Mouse (Mus musculus): ENCODE results near the gene Acot6. TPM values are rescaled to one million over a fixed set of nuclear protein-coding genes. Genes with fewer than 3 reads are reported as not detected.
A peak's percentile ranks its signal among the peaks of the same experiment; 100 is the strongest.
"Not testable (repeated sequence)": the region's sequence is repeated elsewhere in the genome, so short reads cannot be mapped to it uniquely, and the experiment has no call there.

The Acot6 gene
- polyA plus RNA-seq (2012; ENCODE audit: insufficient read depth, insufficient read length, low replicate concordance, missing spikeins): not detected in 2 replicates

DNA sequence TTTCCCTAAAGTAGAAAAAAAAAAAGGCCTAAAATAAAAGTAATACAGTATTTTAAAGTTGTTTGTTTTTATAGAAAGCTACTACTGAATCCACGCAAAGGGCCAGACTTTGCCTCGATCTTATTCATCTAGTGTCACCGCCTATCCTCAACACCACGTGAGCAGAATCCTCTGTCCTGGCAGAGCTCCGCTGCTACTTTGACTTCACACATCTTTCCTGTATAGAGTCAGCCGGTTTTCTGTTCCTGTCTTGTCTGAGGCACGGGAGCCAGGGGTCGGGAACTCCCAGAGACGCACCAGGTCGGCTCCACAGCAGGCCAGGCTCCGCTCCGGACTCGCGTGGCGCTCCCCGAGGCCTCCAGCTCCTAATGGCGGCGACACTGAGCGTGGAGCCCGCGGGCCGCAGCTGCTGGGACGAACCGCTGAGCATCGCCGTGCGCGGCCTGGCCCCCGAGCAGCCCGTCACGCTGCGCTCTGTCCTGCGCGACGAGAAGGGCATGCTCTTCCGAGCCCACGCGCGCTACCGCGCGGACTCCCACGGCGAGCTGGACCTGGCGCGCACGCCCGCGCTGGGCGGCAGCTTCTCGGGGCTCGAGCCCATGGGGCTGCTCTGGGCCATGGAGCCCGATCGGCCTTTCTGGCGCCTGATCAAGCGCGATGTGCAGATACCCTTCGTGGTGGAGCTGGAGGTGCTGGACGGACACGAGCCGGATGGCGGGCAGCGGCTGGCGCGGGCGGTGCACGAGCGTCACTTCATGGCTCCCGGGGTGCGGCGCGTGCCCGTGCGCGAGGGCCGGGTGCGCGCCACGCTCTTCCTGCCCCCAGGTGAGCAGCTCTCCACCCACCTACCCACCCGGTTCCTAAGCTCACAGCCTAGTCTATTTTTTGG, at the start of gene Acot6:
Gene Acot6, plus strand, starts transcription at position 51 of the 889 bp plus-strand sequence.
- H3K4me1 ChIP-seq (ENCODE audit: control insufficient read depth, insufficient read depth, low read length): not testable (repeated sequence)
- Histone ChIP-seq H3K4me3 (ENCODE audit: insufficient read depth, low read depth, low read length) (peak within 1 kb of the TSS; percentile 69), H3K27ac (ENCODE audit: insufficient read depth, low read depth, low read length) (peak within 1 kb of the TSS; percentile 87)
- WGBS: under 1% methylated on average over 80 of the region's 80 CpGs

GRCm38 (mm10) chr12:84050744-84051143, 49.7 kb upstream of the Acot6 start:
- not testable (repeated sequence) for H3K4me1 ChIP-seq (ENCODE audit: control insufficient read depth, insufficient read depth, low read length)
- WGBS: 86% methylated on average over 5 of the region's 5 CpGs

DNA sequence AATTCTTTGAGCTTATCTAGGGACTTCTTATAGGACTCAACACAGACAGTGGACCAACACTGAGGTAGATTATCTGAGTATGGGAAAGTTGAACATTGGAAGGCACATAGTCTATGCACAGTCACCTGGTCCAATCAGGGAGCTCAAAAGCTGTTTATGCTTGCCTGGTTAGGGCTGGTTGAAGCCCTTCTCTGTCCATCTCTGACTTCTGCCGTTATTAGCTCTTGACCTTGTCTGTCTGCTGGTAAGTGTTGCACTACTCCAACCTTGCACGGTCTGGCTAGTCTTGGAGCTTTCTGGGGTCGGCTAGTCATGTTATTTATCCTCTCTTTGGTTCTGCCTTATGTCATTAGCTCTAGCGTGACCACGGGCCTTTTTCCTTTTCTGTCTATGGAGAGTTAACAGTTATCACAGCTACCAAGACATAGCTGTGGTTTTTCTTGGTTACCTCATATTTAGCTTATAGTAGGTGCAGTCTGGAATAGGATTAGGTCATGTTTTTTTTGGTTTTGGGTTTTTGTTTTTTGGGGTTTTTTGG, 48.4 kb upstream of the Acot6 start, which contains the start of gene Acot3:
Gene Acot3, plus strand, starts transcription at position 208 of the 538 bp plus-strand sequence.
- WGBS: 92% methylated on average over 5 of the region's 5 CpGs
- Histone ChIP-seq H3K27ac (ENCODE audit: insufficient read depth, low read depth, low read length) (no peak within 1 kb of the TSS), H3K4me1 (ENCODE audit: control insufficient read depth, insufficient read depth, low read length) (peaks cover 6% of the 10 kb centered on the region; the same call in 1 of the 2 replicates), H3K4me3 (ENCODE audit: insufficient read depth, low read depth, low read length) (no peak within 1 kb of the TSS)
- TF ChIP-seq CTCF (IDR thresholded peaks at IDR 0.05; ENCODE audit: insufficient read depth, low read depth, low read length) (no peak), POLR2A (IDR thresholded peaks at IDR 0.05; ENCODE audit: insufficient read depth, low read depth, low read length) (no peak)

More at GRCm38 (mm10) chr12:84050744-84051143, 49.7 kb upstream of the Acot6 start:
- not testable (repeated sequence) for H3K4me3 ChIP-seq (ENCODE audit: insufficient read depth, low read depth, low read length); H3K27ac ChIP-seq (ENCODE audit: insufficient read depth, low read depth, low read length)

DNA sequence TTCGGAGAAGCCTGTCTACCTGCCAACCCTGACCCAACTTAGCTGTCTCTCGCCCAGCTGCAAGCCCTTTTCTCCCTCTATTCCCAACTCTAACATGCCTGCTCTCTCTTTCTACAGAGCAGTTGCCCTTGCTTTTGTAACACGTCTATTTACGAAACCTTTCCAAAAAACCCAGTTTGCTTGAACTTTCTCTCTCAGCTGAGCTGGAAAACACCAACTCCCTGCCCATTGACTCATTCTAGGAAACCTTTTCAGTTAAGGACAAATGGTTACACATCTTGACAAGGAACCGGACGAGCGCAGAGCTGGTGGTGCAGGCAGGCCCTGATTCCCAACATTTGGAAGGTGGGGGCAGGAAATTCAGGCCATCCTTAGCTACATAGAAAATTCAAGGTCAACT, 47.8 kb upstream of the Acot6 start:
- H3K4me3 ChIP-seq (ENCODE audit: insufficient read depth, low read depth, low read length): no peak overlapping the region
- 76% methylated on average over 7 of the region's 7 CpGs for WGBS
- no peak overlapping the region for H3K27ac ChIP-seq (ENCODE audit: insufficient read depth, low read depth, low read length)
- peaks cover 6% of the 10 kb centered on the region; the same call in 1 of the 2 replicates for H3K4me1 ChIP-seq (ENCODE audit: control insufficient read depth, insufficient read depth, low read length)
- TF ChIP-seq POLR2A (IDR thresholded peaks at IDR 0.05; ENCODE audit: insufficient read depth, low read depth, low read length) (no peak), CTCF (IDR thresholded peaks at IDR 0.05; ENCODE audit: insufficient read depth, low read depth, low read length) (no peak)

GRCm38 (mm10) chr12:84053173-84053572, 47.3 kb upstream of the Acot6 start:
- TF ChIP-seq POLR2A (IDR thresholded peaks at IDR 0.05; ENCODE audit: insufficient read depth, low read depth, low read length): no peak
- TF ChIP-seq CTCF (IDR thresholded peaks at IDR 0.05; ENCODE audit: insufficient read depth, low read depth, low read length): no peak
- WGBS: 11% methylated on average over 16 of the region's 16 CpGs
- peak overlapping the region; percentile 50 for H3K4me3 ChIP-seq (ENCODE audit: insufficient read depth, low read depth, low read length)
- H3K27ac ChIP-seq (ENCODE audit: insufficient read depth, low read depth, low read length): no peak overlapping the region
- peaks cover 6% of the 10 kb centered on the region; the same call in 1 of the 2 replicates for H3K4me1 ChIP-seq (ENCODE audit: control insufficient read depth, insufficient read depth, low read length)

- 5% methylated on average over 41 of the region's 46 CpGs for WGBS
These were observed 46.6 kb upstream of the Acot6 start for GRCm38 (mm10) chr12:84053679-84054391.

DNA sequence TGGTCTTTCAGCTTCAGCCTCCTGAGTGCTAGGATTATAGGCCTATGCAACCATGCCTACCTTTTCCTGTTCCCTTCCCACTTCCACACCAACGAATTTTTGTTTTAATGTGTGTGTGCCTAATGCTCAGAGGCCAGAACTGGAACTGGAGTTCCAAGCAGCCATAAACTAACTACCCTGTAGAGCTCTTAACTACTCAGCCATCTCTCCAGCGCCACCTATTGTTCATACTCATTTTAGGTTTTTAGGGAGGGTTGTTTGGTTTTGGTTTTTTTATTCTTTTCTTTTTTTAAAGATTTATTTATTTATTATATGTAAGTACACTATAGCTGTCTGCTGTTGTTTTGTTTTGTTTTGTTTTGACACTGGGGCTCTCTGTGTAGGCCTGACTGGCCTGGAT, 39.5 kb upstream of the Acot6 start:
- Histone ChIP-seq H3K4me1 (ENCODE audit: control insufficient read depth, insufficient read depth, low read length) (no peaks in the 10 kb centered on the region), H3K27ac (ENCODE audit: insufficient read depth, low read depth, low read length) (no peak overlapping the region), H3K4me3 (ENCODE audit: insufficient read depth, low read depth, low read length) (no peak overlapping the region)
- WGBS: 25% methylated on average over 2 of the region's 2 CpGs
- TF ChIP-seq CTCF (IDR thresholded peaks at IDR 0.05; ENCODE audit: insufficient read depth, low read depth, low read length) (no peak), POLR2A (IDR thresholded peaks at IDR 0.05; ENCODE audit: insufficient read depth, low read depth, low read length) (no peak)

More at GRCm38 (mm10) chr12:84053679-84054391, 46.6 kb upstream of the Acot6 start:
- H3K4me3 ChIP-seq (ENCODE audit: insufficient read depth, low read depth, low read length): peak overlapping the region; percentile 50
- no peak overlapping the region for H3K27ac ChIP-seq (ENCODE audit: insufficient read depth, low read depth, low read length)
- H3K4me1 ChIP-seq (ENCODE audit: control insufficient read depth, insufficient read depth, low read length): peaks cover 6% of the 10 kb centered on the region; the same call in 1 of the 2 replicates
- TF ChIP-seq CTCF (IDR thresholded peaks at IDR 0.05; ENCODE audit: insufficient read depth, low read depth, low read length) (no peak), POLR2A (IDR thresholded peaks at IDR 0.05; ENCODE audit: insufficient read depth, low read depth, low read length) (no peak)

DNA sequence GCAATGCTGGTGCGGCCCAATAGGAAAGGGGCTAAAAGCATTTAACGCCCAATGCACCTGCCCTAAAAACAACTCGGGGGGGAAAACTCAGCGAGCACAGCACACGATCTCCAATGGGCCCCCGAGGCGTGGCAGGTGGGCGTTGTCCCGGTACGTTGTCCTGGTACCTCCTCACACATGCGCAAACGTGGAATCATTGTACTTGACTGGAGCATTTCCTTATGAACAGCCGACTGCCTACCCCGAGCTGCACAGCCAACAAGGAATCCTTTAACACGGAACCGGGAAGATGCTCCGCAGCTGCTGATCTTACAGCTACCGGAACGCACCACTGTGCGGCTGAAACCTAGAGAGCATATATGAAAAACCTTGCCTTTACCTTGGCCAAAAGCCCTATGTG, 38.1 kb upstream of the Acot6 start:
- no peak for TF ChIP-seq POLR2A (IDR thresholded peaks at IDR 0.05; ENCODE audit: insufficient read depth, low read depth, low read length)
- no peak for TF ChIP-seq CTCF (IDR thresholded peaks at IDR 0.05; ENCODE audit: insufficient read depth, low read depth, low read length)
- no peak overlapping the region for H3K27ac ChIP-seq (ENCODE audit: insufficient read depth, low read depth, low read length)
- WGBS: 96% methylated on average over 20 of the region's 20 CpGs
- H3K4me3 ChIP-seq (ENCODE audit: insufficient read depth, low read depth, low read length): no peak overlapping the region
- no peaks in the 10 kb centered on the region for H3K4me1 ChIP-seq (ENCODE audit: control insufficient read depth, insufficient read depth, low read length)

- H3K4me3 ChIP-seq (ENCODE audit: insufficient read depth, low read depth, low read length): no peak overlapping the region
- 70% methylated on average over 5 of the region's 5 CpGs for WGBS
- no peaks in the 10 kb centered on the region for H3K4me1 ChIP-seq (ENCODE audit: control insufficient read depth, insufficient read depth, low read length)
- TF ChIP-seq CTCF (IDR thresholded peaks at IDR 0.05; ENCODE audit: insufficient read depth, low read depth, low read length): 0 out of 2 replicates have a peak, but pooled peaks have one; percentile 13
- TF ChIP-seq POLR2A (IDR thresholded peaks at IDR 0.05; ENCODE audit: insufficient read depth, low read depth, low read length): no peak
- H3K27ac ChIP-seq (ENCODE audit: insufficient read depth, low read depth, low read length): no peak overlapping the region
These were observed 37.2 kb upstream of the Acot6 start for GRCm38 (mm10) chr12:84063228-84063627.
